Mouse (Mus musculus): Measurements from ENCODE around the gene Mtch1.

DNA sequence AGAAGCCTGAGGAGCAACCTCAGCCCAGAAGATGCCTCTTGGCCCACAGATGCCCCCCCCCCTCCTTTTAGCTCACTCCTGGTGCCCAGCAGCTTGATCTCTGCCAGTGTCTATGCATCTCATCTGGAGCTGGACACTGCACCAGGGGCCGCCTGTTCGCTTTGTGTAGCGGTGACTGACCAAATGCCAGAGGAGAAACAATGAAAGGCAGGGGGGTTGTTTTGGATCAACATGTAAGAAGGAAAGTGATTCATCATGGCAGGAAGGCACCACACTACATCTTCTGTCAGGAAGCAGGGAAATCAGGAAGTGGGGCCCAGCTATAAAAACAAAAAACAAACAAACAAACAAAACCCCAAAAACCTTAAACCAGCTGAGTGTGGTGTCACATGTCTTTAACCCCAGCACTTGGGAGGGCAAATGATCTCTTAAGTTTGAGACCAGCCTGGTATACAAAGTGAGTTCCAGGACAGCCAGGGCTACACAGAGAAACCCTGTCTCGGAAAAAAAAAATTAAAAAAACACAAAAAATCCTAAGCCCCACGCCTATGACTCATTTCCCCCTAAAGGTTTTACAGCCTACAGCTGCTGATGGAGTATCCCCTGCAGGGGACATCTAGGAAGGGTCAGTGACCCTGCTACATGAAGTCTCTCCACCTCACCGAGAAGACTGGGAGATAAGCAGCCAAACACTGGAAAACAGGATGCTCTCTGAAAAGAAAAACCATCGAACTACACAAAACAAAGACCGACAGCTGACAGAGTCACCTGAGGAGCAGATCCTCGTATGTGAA is 31.9 kb downstream of the Mtch1 start:
- no peak for TF ChIP-seq POLR2A (IDR thresholded peaks at IDR 0.05; ENCODE audit: extremely low read depth, insufficient read depth, low read length)
- TF ChIP-seq CTCF (IDR thresholded peaks at IDR 0.05; ENCODE audit: extremely low read depth, insufficient read depth, low read length), result no peak

Measured in cortical plate, adult 2 months (tissue).